Mouse (Mus musculus): ENCODE data around the gene Sorbs1.

DNA sequence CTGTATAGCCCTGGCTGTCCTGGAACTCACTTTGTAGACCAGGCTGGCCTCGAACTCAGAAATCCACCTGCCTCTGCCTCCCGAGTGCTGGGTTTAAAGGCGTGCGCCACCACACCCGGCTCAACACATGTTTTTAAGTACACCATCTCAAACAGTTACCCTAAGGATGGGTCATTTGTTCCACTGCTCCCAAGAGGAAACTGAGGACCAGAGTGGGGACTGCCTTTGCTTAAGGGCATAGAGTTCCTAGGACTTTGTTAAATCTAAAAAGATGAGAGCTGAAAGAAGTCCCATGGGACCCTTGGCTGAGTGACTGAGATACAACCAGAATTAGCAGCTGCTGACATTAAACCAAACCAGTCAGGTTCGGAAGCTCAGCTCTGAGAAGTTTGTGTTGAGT lies 181.3 kb downstream of the Sorbs1 start:
- no peak for TF ChIP-seq CTCF (IDR thresholded peaks at IDR 0.05; ENCODE audit: borderline replicate concordance, insufficient read depth, low read length)
- TF ChIP-seq POLR2A (IDR thresholded peaks at IDR 0.05; ENCODE audit: low read depth, low read length) = no peak

Data from embryonic fibroblast, embryonic 13.5 days (primary cell).